Mouse (Mus musculus) monocyte, adult 5-6 weeks (primary cell): ENCODE data around the gene Gast. TPM values are rescaled to one million over a fixed set of nuclear protein-coding genes. Genes with fewer than 3 reads are reported as not detected.
"Not testable (repeated sequence)": the region's sequence is repeated elsewhere in the genome, so short reads cannot be mapped to it uniquely, and the experiment has no call there.

Experiments used
- ATAC-seq: fragments of 153-309, 156-312 bp; replicated peaks from 2 replicates; pipeline ENCODE4 v1.8.0; 2017; ENCODE audit warnings: mild to moderate bottlenecking; ENCODE audit not compliant: low TSS enrichment, insufficient number of reproducible peaks, severe bottlenecking, poor library complexity, low FRiP score
- total RNA-seq: library from RNA; stranded (forward); fragments of 200-1000, 200-491, 200-594 nt; gene quantifications from 3 replicates; pipeline ENCODE4 v1.2.3, GENCODE M21; 2017

The Gast gene
- total RNA-seq = not detected in 3 replicates

GRCm38 (mm10) chr11:100333944-100334457, at the start of gene Gast:
Gene Gast (plus strand): TSS chr11:100334407.
- no peak for ATAC-seq

GRCm38 (mm10) chr11:100284988-100285387, 49.2 kb upstream of the Gast start:
- ATAC-seq = no peak

GRCm38 (mm10) chr11:100287024-100287423, 47.2 kb upstream of the Gast start:
- ATAC-seq = no peak

GRCm38 (mm10) chr11:100288942-100289341, 45.3 kb upstream of the Gast start:
- no peak for ATAC-seq

- ATAC-seq = no peak
Observed at GRCm38 (mm10) chr11:100290235-100290634, 44.0 kb upstream of the Gast start.

- ATAC-seq = no peak
Observed at GRCm38 (mm10) chr11:100292884-100293283, 41.3 kb upstream of the Gast start.

GRCm38 (mm10) chr11:100295308-100295707, 38.9 kb upstream of the Gast start:
- peak; percentile 79 for ATAC-seq

- ATAC-seq = 0 out of 2 replicates have a peak, but pooled peaks have one; percentile 30
Observed at GRCm38 (mm10) chr11:100297801-100298200, 36.4 kb upstream of the Gast start.

- peak; percentile 60 for ATAC-seq
Observed at GRCm38 (mm10) chr11:100298274-100299036, 35.8 kb upstream of the Gast start.

- ATAC-seq = no peak
Observed at GRCm38 (mm10) chr11:100300293-100300692, 33.9 kb upstream of the Gast start.

GRCm38 (mm10) chr11:100301292-100301691, 32.9 kb upstream of the Gast start:
- ATAC-seq = no peak

- ATAC-seq = no peak
Observed at GRCm38 (mm10) chr11:100307900-100308299, 26.3 kb upstream of the Gast start.

GRCm38 (mm10) chr11:100308672-100309071, 25.5 kb upstream of the Gast start:
- ATAC-seq = not testable (repeated sequence)

GRCm38 (mm10) chr11:100311656-100312055, 22.6 kb upstream of the Gast start:
- ATAC-seq = no peak

GRCm38 (mm10) chr11:100312096-100312679, 22.0 kb upstream of the Gast start:
- no peak for ATAC-seq

GRCm38 (mm10) chr11:100313424-100313823, 20.8 kb upstream of the Gast start:
- ATAC-seq = no peak

- no peak for ATAC-seq
Observed at GRCm38 (mm10) chr11:100315439-100315838, 18.8 kb upstream of the Gast start.

- ATAC-seq = no peak
Observed at GRCm38 (mm10) chr11:100317826-100318380, 16.3 kb upstream of the Gast start.

GRCm38 (mm10) chr11:100318529-100319451, 15.4 kb upstream of the Gast start:
- ATAC-seq = no peak
